Mouse (Mus musculus) liver, adult 2 months (tissue): ENCODE measurements around the gene Rbms1.

Experiments
- CTCF ChIP-seq: fragments of 200-500 bp; IDR thresholded peaks from 2 replicates; pipeline ENCODE4 v1.5.1; 2011; ENCODE audit warnings: low read depth, low read length, control low read depth
- POLR2A ChIP-seq: fragments of 200-500 bp; IDR thresholded peaks from 2 replicates; pipeline ENCODE4 v1.6.1; 2011; ENCODE audit warnings: low read length, control low read depth; ENCODE audit not compliant: insufficient read depth; ENCODE audit errors: extremely low read depth

DNA sequence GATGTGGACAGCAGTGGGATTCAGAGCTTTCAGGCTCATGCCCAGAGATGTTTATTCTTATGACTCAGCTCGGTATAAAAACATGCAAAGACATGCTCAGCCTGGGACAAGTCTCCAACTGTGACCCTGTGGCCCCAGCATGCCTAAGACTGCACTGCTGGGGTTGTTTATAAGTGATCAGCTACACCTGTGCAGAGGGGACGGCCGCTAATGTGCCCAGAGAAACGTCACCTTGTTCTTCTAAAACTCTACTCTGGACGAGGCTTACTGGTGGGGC lies 135.9 kb downstream of the Rbms1 start:
- no peak for TF ChIP-seq CTCF
- no peak for TF ChIP-seq POLR2A
